Mouse (Mus musculus): ENCODE measurements around the gene Zbtb38. TPM values are rescaled to one million over a fixed set of nuclear protein-coding genes. Genes with fewer than 3 reads are reported as not detected.

The Zbtb38 gene
- total RNA-seq, 2 experiments from 2014 or later, result 56.4 to 63.4 TPM

- DNase-seq, result no peak
Observed at GRCm38 (mm10) chr9:96713472-96714390, 38.9 kb downstream of the Zbtb38 start.

- no peak for DNase-seq
Observed at GRCm38 (mm10) chr9:96712758-96713471, 39.7 kb downstream of the Zbtb38 start.

- DNase-seq, result no peak
Observed at GRCm38 (mm10) chr9:96712045-96712444, 40.6 kb downstream of the Zbtb38 start.

DNA sequence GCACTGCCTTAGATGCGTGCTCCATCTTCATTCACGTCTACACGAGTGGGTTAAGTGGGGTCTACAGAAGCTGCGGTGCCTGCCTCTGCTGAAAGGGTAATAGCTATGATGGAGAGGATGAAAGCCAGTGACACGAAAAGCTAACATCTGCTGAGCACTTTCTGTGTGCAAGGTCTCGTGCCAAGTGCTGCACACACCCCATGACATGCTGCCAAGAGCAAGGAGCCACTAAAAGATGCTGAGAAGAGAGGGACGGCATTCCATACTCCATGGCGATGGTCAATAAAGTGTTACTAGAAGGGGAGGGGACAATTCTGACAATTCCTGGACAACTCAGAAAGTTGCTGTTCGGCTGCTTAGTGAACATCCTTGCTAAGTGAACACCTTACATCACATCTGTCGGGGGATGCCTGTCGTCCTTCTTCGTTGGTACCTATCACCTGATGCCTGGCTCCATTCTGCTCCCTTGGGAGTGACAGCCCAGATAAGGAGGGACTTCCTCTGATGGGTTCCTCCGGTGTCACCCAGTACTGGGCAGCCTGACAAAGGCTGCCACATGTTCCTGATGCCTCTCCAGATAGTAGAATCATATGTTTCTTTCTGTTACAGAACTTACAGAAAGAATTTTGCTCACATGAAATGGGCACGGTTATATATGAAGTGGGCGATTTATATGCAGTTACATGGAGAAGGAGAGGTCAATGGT is 42.2 kb downstream of the Zbtb38 start:
- no peak for DNase-seq

DNA sequence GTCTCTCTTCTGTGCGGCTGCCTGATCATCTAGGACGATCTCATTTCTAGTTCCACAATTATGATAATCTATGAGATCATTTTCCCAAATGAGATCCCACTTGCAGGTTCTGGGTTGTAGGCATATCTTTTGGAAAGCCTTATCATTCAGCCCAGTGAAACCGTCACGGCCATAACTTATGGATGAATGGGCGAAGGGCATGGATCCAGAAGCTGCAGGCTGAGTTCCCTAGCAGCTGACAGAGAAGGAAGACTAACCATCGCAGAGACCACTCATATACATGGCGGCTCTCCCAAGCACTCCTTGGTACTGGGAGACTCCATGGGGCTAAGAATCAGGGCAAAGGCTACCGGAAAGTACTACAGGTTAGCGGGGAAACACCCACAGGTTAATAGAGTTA is 43.7 kb downstream of the Zbtb38 start:
- no peak for DNase-seq

DNA sequence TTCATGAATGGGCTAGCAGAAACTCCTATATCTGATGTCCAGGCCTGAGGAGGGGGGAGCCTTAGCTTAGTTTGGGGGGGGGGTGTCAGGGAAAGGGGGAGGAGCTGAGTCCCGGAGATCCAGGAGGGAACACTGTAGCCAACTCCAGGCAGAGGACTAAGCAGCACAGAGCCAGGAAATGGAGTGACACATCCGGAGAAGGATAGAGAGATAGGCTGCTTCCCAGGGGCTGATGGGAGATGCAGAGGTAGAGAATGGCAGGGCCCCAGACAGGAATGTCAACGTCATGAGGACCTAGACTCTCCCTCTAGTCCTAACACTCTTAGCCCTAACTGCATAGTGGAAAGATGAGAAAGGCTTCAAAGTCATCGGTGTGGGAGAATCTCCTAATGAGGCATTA is 44.7 kb downstream of the Zbtb38 start:
- no peak for DNase-seq

- DNase-seq, result no peak
Observed at GRCm38 (mm10) chr9:96705576-96706285, 46.9 kb downstream of the Zbtb38 start.

GRCm38 (mm10) chr9:96704935-96705334 is 47.7 kb downstream of the Zbtb38 start:
- DNase-seq, result no peak

GRCm38 (mm10) chr9:96701891-96702290 is 50.7 kb downstream of the Zbtb38 start:
- DNase-seq, result no peak

DNA sequence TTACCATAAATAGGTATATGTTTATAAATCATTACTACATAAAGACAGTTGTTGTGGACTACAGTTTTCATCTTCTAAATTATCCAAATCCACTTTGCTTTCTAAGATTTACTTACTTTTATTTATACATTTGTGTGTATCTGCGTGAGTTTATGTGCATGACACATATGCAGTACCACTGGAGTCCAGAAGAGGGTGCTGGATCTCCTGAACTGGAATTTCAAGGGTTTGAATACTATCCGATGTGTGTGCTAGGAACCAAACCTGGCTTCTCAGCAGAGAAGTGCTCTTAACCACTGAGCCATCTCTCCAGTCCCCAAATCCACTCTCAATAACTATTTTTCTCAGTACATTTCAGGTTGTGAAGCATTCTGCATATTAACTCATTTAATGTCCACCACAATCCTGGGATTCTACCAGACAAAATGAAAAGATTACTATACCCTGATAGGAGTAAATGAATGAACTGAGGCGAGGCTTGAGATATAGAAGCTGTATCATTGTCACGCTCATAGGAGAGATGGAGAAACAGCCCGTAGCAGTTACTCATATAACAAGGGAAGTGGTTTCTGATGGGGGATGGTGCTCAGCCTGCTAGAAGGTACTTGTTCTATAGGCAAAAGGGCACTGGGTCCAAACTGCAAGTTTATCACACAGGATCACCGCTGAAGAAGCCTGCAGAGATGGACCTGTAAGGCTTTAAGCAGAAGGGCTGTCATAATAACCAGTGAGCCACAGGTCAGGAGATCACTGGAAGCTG is 53.2 kb downstream of the Zbtb38 start:
- DNase-seq, result no peak

DNA sequence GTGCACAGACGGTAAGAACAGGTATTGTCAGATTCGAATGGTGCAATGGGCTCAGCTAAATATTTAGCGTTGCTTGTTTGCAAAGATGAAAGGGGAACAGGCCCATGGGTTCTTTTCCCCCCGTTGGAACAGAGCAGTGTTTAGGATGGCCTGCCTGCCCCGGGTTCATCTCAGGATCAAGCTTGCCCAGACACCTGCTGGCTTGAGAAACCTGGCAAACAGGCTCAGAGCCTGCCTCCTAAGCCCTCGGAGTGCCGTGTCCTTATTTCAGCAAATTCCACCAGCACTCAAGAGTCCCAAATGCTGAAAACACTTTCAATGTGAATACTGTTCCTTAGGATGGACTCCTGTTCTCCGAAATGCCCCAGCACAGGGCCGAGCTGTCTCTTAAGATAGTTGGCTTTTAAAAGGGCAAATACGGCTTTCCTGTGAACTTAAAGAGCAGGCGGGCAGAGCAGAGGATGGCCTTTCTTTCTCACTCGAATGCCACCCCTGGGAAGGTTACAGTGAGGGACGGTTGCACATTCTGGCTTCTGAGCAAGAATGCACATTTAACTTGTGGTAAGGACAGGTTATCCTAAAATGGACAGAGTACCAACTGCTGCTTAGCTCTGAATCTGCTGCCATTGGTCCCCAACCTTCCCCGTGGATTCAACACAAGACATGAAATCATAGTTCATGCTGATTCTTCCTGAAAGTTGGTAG is 55.7 kb downstream of the Zbtb38 start:
- no peak for DNase-seq

DNA sequence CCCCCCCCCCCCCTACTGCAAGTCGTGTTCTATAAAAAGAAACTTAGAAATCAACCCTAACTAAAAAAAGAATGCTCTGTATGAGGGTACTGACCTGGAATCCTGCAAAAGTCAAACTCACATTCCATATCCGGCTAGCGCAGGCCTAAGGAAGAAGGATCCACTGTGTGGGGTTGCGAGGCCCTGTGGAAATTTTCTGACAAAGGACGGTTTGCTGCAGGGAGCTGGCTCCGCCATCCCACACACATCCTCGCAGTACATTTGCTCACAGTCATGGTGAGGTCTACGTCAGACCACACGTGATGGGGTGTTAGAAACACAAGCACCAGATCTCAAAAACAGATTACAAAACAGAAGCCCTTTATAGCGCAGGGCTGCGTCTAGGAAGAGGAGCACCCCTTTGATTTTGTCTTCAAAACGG is 56.5 kb downstream of the Zbtb38 start:
- DNase-seq, result peak; percentile 65 to 75

DNA sequence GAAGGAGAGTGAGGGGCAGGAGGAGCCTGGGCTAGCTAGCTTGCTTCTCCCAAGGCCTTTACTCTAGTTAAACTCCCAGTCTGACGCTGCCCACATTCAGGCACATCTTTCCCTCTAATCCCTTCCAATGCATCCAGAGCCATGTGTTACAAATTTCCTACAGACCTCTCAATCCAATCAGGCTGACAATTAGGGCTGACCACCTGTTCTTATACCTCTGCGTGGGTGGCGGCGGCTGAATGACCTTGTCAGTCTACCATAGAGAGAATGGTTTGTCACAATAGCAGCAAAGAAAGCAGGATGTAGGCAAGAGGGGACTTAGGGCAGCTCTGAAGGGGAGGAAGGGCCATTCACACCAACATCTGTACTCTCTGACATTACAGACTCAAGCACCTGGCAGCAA is 62.2 kb downstream of the Zbtb38 start:
- DNase-seq, result no peak

- no peak for DNase-seq
Observed at GRCm38 (mm10) chr9:96689076-96689475, 63.6 kb downstream of the Zbtb38 start.

GRCm38 (mm10) chr9:96688194-96688875 is 64.3 kb downstream of the Zbtb38 start:
- no peak for DNase-seq

GRCm38 (mm10) chr9:96687591-96688186 is 64.9 kb downstream of the Zbtb38 start:
- no peak for DNase-seq

DNA sequence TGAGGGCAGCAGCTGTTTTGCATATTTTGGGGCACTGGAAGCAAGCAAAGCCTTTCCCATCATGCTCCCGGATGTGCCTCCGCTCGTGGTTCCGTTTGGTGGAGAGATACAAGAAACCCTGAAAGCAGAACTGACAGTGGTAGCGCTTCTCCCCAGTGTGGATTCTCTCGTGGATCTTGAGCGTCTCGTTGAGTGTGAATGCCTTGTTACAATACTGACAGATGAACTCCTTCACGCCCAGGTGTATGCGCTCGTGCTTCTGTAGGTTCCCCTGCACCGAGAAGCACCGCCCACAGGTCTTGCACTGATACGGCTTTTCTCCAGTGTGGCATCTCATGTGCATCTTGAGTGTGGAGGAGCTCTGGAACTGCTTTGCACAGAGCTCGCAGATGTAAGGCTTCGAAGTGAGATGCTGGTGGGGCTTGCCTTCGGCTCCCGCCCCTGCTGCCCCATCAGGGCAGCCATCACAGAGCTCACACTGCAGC is 67.0 kb downstream of the Zbtb38 start:
- DNase-seq, result no peak

GRCm38 (mm10) chr9:96684866-96685599 is 67.6 kb downstream of the Zbtb38 start:
- DNase-seq, result no peak

All from layer of hippocampus, postnatal 36 days (tissue).